Mouse (Mus musculus) liver, embryonic 15.5 days (tissue): ENCODE results near the gene Yeats4. TPM values are rescaled to one million over a fixed set of nuclear protein-coding genes. Genes with fewer than 3 reads are reported as not detected.

Experiments
- ATAC-seq: fragments of 200-750 bp; cut with Nextera tagmentation; 2 replicates; pipeline ENCODE4 v1.8.0; 2017; ENCODE audit warnings: moderate number of reproducible peaks, mild to moderate bottlenecking, moderate library complexity; ENCODE audit not compliant: insufficient read depth
- H3K27ac ChIP-seq: fragments of 300-500 bp; sonication (generic); replicated peaks from 2 replicates; pipeline ENCODE4 v1.5.1; 2015; ENCODE audit warnings: mild to moderate bottlenecking, inconsistent platforms
- H3K27me3 ChIP-seq: fragments of 300-500 bp; sonication (generic); 2 replicates; pipeline ENCODE4 v1.6.1; 2015; ENCODE audit warnings: mild to moderate bottlenecking, inconsistent platforms
- H3K36me3 ChIP-seq: fragments of 300-500 bp; sonication (generic); replicated peaks from 2 replicates; pipeline ENCODE4 v1.6.1; 2015; ENCODE audit warnings: moderate library complexity, mild to moderate bottlenecking, inconsistent platforms
- H3K4me1 ChIP-seq: fragments of 300-500 bp; sonication (generic); replicated peaks from 2 replicates; pipeline ENCODE4 v1.6.1; 2015; ENCODE audit warnings: inconsistent platforms
- H3K4me2 ChIP-seq: fragments of 300-500 bp; sonication (generic); 2 replicates; pipeline ENCODE4 v1.6.1; 2015; ENCODE audit warnings: moderate library complexity, mild to moderate bottlenecking, inconsistent platforms
- H3K4me3 ChIP-seq: fragments of 300-500 bp; sonication (generic); replicated peaks from 2 replicates; pipeline ENCODE4 v1.5.1; 2015; ENCODE audit warnings: mild to moderate bottlenecking, inconsistent platforms
- H3K9ac ChIP-seq: fragments of 300-500 bp; sonication (generic); 2 replicates; pipeline ENCODE4 v1.6.1; 2015; ENCODE audit warnings: moderate library complexity, mild to moderate bottlenecking, inconsistent platforms
- H3K9me3 ChIP-seq: fragments of 300-500 bp; sonication (generic); replicated peaks from 2 replicates; pipeline ENCODE4 v1.6.1; 2016; ENCODE audit warnings: inconsistent platforms
- WGBS: fragments of 180-500 bp; shearing (Covaris S2); methylation state at CpG from one replicate; pipeline ENCODE4 v1.1.7; 2015; ENCODE audit warnings: mixed read lengths; ENCODE audit not compliant: insufficient replicate concordance; 5-methylcytosine and 5-hydroxymethylcytosine counted together
- polyA plus RNA-seq: library from polyadenylated mRNA; unstranded; fragments of >200 nt; fragmentation: Nextera tagmentation; extraction: Ambion mirVana; gene quantifications from 2 replicates; pipeline ENCODE4 v1.2.1, GENCODE M21; 2015

Gene Yeats4
- polyA plus RNA-seq, 1 experiment from 2014 or later: 35.7 TPM

- ATAC-seq: no peak
- H3K4me1 ChIP-seq: peaks cover 53% of the 10 kb centered on the region
- WGBS: 61% methylated on average over 3 of the region's 3 CpGs
Observed at GRCm38 (mm10) chr10:117172069-117172468, 52.2 kb downstream of the Yeats4 start.

GRCm38 (mm10) chr10:117166785-117167425 lies 57.4 kb downstream of the Yeats4 start:
- peak overlapping the region; percentile 62 for H3K4me2 ChIP-seq
- H3K4me1 ChIP-seq: peaks cover 44% of the 10 kb centered on the region
- peak overlapping the region; percentile 89 for H3K27ac ChIP-seq
- peaks cover 17% of the 10 kb centered on the region for H3K27me3 ChIP-seq
- peak overlapping the region; percentile 27; the same call in 1 of the 2 replicates for H3K9ac ChIP-seq
- H3K36me3 ChIP-seq: no peaks in the 10 kb centered on the region
- ATAC-seq: peak; percentile 96
- H3K4me3 ChIP-seq: peak overlapping the region; percentile 32
- no peaks in the 10 kb centered on the region for H3K9me3 ChIP-seq
- 68% methylated on average over 11 of the region's 11 CpGs for WGBS

More at GRCm38 (mm10) chr10:117172069-117172468, 52.2 kb downstream of the Yeats4 start:
- H3K9ac ChIP-seq: no peak overlapping the region
- no peak overlapping the region for H3K4me2 ChIP-seq
- peak overlapping the region; percentile 4; the same call in 1 of the 2 replicates for H3K27ac ChIP-seq
- H3K9me3 ChIP-seq: no peaks in the 10 kb centered on the region
- H3K27me3 ChIP-seq: no peaks in the 10 kb centered on the region
- H3K36me3 ChIP-seq: no peaks in the 10 kb centered on the region
- H3K4me3 ChIP-seq: no peak overlapping the region

Other genes starting within 250 kb of the Yeats4 start
- 0.10 TPM in 1 of 2 replicates, not detected in the other for gene Best3, start 238.2 kb downstream of the Yeats4 start, polyA plus RNA-seq
- gene Lrrc10, start 179.2 kb downstream of the Yeats4 start, polyA plus RNA-seq: not detected in 2 replicates
- 141 and 142 TPM in 2 replicates for gene Cct2, start 160.7 kb downstream of the Yeats4 start, polyA plus RNA-seq
- gene Frs2, start 76.0 kb downstream of the Yeats4 start, polyA plus RNA-seq: 6.9 and 7.5 TPM in 2 replicates
- not detected in 2 replicates for gene 9530003J23Rik, start 14.2 kb upstream of the Yeats4 start, polyA plus RNA-seq
- 653 and 723 TPM in 2 replicates for gene Lyz2, start 57.8 kb upstream of the Yeats4 start, polyA plus RNA-seq
- 0.18 and 0.24 TPM in 2 replicates for gene Lyz1, start 68.4 kb upstream of the Yeats4 start, polyA plus RNA-seq
- 50.2 and 51.3 TPM in 2 replicates for gene Cpsf6, start 155.5 kb upstream of the Yeats4 start, polyA plus RNA-seq